Mouse (Mus musculus) limb, embryonic 13.5 days (tissue): ENCODE data around the gene Hsdl1. TPM values are rescaled to one million over a fixed set of nuclear protein-coding genes. Genes with fewer than 3 reads are reported as not detected.

Source experiments
- ATAC-seq: fragments of 200-750 bp; cut with Nextera tagmentation; 2 replicates; pipeline ENCODE4 v1.8.0; 2017; ENCODE audit warnings: low read depth, moderate number of reproducible peaks, moderate TSS enrichment; ENCODE audit not compliant: low FRiP score
- H3K27ac ChIP-seq: fragments of 300-500 bp; sonication (generic); 2 replicates; pipeline ENCODE4 v1.5.1; 2015; ENCODE audit warnings: inconsistent platforms, mild to moderate bottlenecking, moderate library complexity
- H3K27me3 ChIP-seq: fragments of 300-500 bp; sonication (generic); 2 replicates; pipeline ENCODE4 v1.6.1; 2015; ENCODE audit warnings: mild to moderate bottlenecking, inconsistent platforms
- H3K36me3 ChIP-seq: fragments of 300-500 bp; sonication (generic); 2 replicates; pipeline ENCODE4 v1.6.1; 2015; ENCODE audit warnings: inconsistent platforms, mild to moderate bottlenecking, moderate library complexity
- H3K4me1 ChIP-seq: fragments of 300-500 bp; sonication (generic); 2 replicates; pipeline ENCODE4 v1.6.1; 2015; ENCODE audit warnings: inconsistent platforms
- H3K4me2 ChIP-seq: fragments of 300-500 bp; sonication (generic); replicated peaks from 2 replicates; pipeline ENCODE4 v1.6.1; 2015; ENCODE audit warnings: inconsistent platforms, mild to moderate bottlenecking, moderate library complexity
- H3K4me3 ChIP-seq: fragments of 300-500 bp; sonication (generic); 2 replicates; pipeline ENCODE4 v1.5.1; 2015; ENCODE audit warnings: moderate library complexity, mild to moderate bottlenecking, inconsistent platforms
- H3K9ac ChIP-seq: fragments of 300-500 bp; sonication (generic); 2 replicates; pipeline ENCODE4 v1.6.1; 2015; ENCODE audit warnings: mild to moderate bottlenecking, inconsistent platforms
- H3K9me3 ChIP-seq: fragments of 300-500 bp; sonication (generic); 2 replicates; pipeline ENCODE4 v1.6.1; 2016; ENCODE audit warnings: inconsistent platforms
- WGBS: fragments of 180-500 bp; shearing (Covaris S2); methylation state at CpG from one replicate; pipeline ENCODE4 v1.1.7; 2015; 5-methylcytosine and 5-hydroxymethylcytosine counted together
- polyA plus RNA-seq: library from polyadenylated mRNA; unstranded; fragments of >200 nt; fragmentation: Nextera tagmentation; extraction: Ambion mirVana; gene quantifications from 2 replicates; pipeline ENCODE4 v1.2.1, GENCODE M21; 2015

Gene Hsdl1
- polyA plus RNA-seq, 1 experiment from 2014 or later = 31.0 TPM

GRCm38 (mm10) chr8:119514940-119515339 lies 60.0 kb downstream of the Hsdl1 start:
- ATAC-seq = no peak
- no peak overlapping the region for H3K4me3 ChIP-seq
- no peak overlapping the region for H3K9ac ChIP-seq
- no peak overlapping the region for H3K27ac ChIP-seq
- no peaks in the 10 kb centered on the region for H3K9me3 ChIP-seq
- 83% methylated on average over 3 of the region's 3 CpGs for WGBS
- H3K4me2 ChIP-seq = no peak overlapping the region
- H3K4me1 ChIP-seq = no peaks in the 10 kb centered on the region
- H3K27me3 ChIP-seq = no peaks in the 10 kb centered on the region
- H3K36me3 ChIP-seq = peaks cover 100% of the 10 kb centered on the region

- Histone ChIP-seq H3K4me2 (no peak overlapping the region), H3K4me1 (no peaks in the 10 kb centered on the region), H3K9ac (no peak overlapping the region), H3K27me3 (no peaks in the 10 kb centered on the region), H3K27ac (no peak overlapping the region), H3K4me3 (no peak overlapping the region), H3K36me3 (peaks cover 100% of the 10 kb centered on the region), H3K9me3 (no peaks in the 10 kb centered on the region)
- WGBS = 91% methylated on average over 4 of the region's 4 CpGs
- ATAC-seq = no peak
These were observed 61.6 kb downstream of the Hsdl1 start for GRCm38 (mm10) chr8:119513405-119513804.

Other genes with a start within 250 kb of the Hsdl1 start
- 344 and 356 TPM in 2 replicates for gene Hsbp1, start 230.7 kb downstream of the Hsdl1 start, polyA plus RNA-seq
- 9.6 and 11.4 TPM in 2 replicates for gene Mlycd, start 180.3 kb downstream of the Hsdl1 start, polyA plus RNA-seq
- 0.73 and 0.76 TPM in 2 replicates for gene Osgin1, start 141.1 kb downstream of the Hsdl1 start, polyA plus RNA-seq
- gene Necab2, start 128.5 kb downstream of the Hsdl1 start, polyA plus RNA-seq = 3.1 and 3.5 TPM in 2 replicates
- 0.29 TPM in 1 of 2 replicates, not detected in the other for gene Slc38a8, start 73.5 kb downstream of the Hsdl1 start, polyA plus RNA-seq
- 139 and 142 TPM in 2 replicates for gene Mbtps1, start 16.4 kb downstream of the Hsdl1 start, polyA plus RNA-seq
- gene Dnaaf1, start 52 bp upstream of the Hsdl1 start, polyA plus RNA-seq = 0.11 TPM in 1 of 2 replicates, not detected in the other
- 12.4 and 13.8 TPM in 2 replicates for gene Taf1c, start 30.0 kb upstream of the Hsdl1 start, polyA plus RNA-seq
- gene Adad2, start 37.6 kb upstream of the Hsdl1 start, polyA plus RNA-seq = 0.19 and 0.38 TPM in 2 replicates
- 0.06 TPM in 1 of 2 replicates, not detected in the other for gene Kcng4, start 60.5 kb upstream of the Hsdl1 start, polyA plus RNA-seq
- gene Wfdc1, start 91.2 kb upstream of the Hsdl1 start, polyA plus RNA-seq = 0.20 and 0.24 TPM in 2 replicates
- 2.0 and 2.6 TPM in 2 replicates for gene Atp2c2, start 124.8 kb upstream of the Hsdl1 start, polyA plus RNA-seq
- 10.3 and 10.7 TPM in 2 replicates for gene Tldc1, start 203.2 kb upstream of the Hsdl1 start, polyA plus RNA-seq